ENCODE assay signal across 15 mouse cellular contexts in genomic region chr11:88774401-88774931, GRCm38 (mm10). TPM values are rescaled to one million over a fixed set of nuclear protein-coding genes. Genes with fewer than 3 reads are reported as not detected.
A peak's percentile ranks its signal among the peaks of the same experiment; 100 is the strongest.
DNase-seq lines count a peak whose midpoint lies in the region; ATAC-seq and TF ChIP-seq lines count a peak whose summit lies in the region.
"Had no signal": no experiment of that assay in that cellular context is flagged by ENCODE, and none has a peak within 500 bp of the region (broad histone marks: within the 10 kb centered on the region; RNA-seq: fewer than 3 reads in every experiment).

No protein-coding gene starts in this region.

- peaks cover 14% of the 10 kb centered on the region for H3K4me1 ChIP-seq in heart, embryonic 16.5 days (ENCODE audit: control insufficient read depth, insufficient read depth, low read length)
- peaks cover 4% of the 10 kb centered on the region; the same call in 1 of the 2 replicates for H3K4me1 ChIP-seq in forebrain, embryonic 15.5 days
- H3K4me1 ChIP-seq in cerebellum, adult 2 months (ENCODE audit: control insufficient read depth, insufficient read depth, low read length), result no peaks in the 10 kb centered on the region
- H3K4me1 ChIP-seq: liver, embryonic 12.5 days had no signal

- no peak for TF ChIP-seq POLR2A in cerebellum, adult 2 months (IDR thresholded peaks at IDR 0.05; ENCODE audit: borderline replicate concordance, insufficient read depth, low read length)

- H3K4me2 ChIP-seq in heart, embryonic 16.5 days (ENCODE audit: low read depth, low read length), result no peak overlapping the region
- H3K4me2 ChIP-seq in forebrain, embryonic 15.5 days (replicated peaks), result no peak overlapping the region
- H3K4me2 ChIP-seq: liver, embryonic 12.5 days; lung, embryonic 14.5 days; midbrain, embryonic 15.5 days had no signal

- DNase-seq in heart, postnatal 25 days (ENCODE audit: low spot score), result no peak
- peak; percentile 54 for DNase-seq in Muller cell, postnatal 12 days (ENCODE audit: inconsistent ontology term)
- peak; percentile 47 for DNase-seq in embryo, embryonic 10 days (ENCODE audit: low spot score)
- no peak for DNase-seq in cerebellum, adult 2 months
- DNase-seq in adrenal gland, postnatal 25 days, result no peak
- no peak for DNase-seq in cerebellum, adult 8-10 months
- DNase-seq: cerebellum, postnatal 10 days; lung, embryonic 14.5 days; thymus, postnatal 36 days had no signal

- H3K36me3 ChIP-seq in heart, embryonic 16.5 days (ENCODE audit: control insufficient read depth, insufficient read depth), result no peaks in the 10 kb centered on the region
- no peaks in the 10 kb centered on the region for H3K36me3 ChIP-seq in forebrain, embryonic 15.5 days
- H3K36me3 ChIP-seq: liver, embryonic 12.5 days; midbrain, embryonic 15.5 days had no signal

- no peak for ATAC-seq in heart, embryonic 16.5 days (replicated peaks; ENCODE audit: extremely low read depth, insufficient read depth, low FRiP score)
- ATAC-seq in forebrain, embryonic 15.5 days (replicated peaks), result no peak
- ATAC-seq: intestine, postnatal 0 days; liver, embryonic 12.5 days; midbrain, embryonic 15.5 days had no signal

- 59% methylated on average over 4 of the region's 4 CpGs for WGBS in heart, embryonic 16.5 days
- 12% methylated on average over 4 of the region's 4 CpGs for WGBS in forebrain, embryonic 15.5 days
- WGBS in cerebellum, adult 2 months, result 61% methylated on average over 4 of the region's 4 CpGs

- H3K27me3 ChIP-seq in heart, embryonic 16.5 days (ENCODE audit: control insufficient read depth, insufficient read depth, low read length), result no peaks in the 10 kb centered on the region
- H3K27me3 ChIP-seq in forebrain, embryonic 15.5 days, result no peaks in the 10 kb centered on the region
- no peaks in the 10 kb centered on the region for H3K27me3 ChIP-seq in cerebellum, adult 2 months (ENCODE audit: control insufficient read depth, insufficient read depth, low read length)
- H3K27me3 ChIP-seq: midbrain, embryonic 15.5 days had no signal

- peak overlapping the region; percentile 26 for H3K27ac ChIP-seq in heart, embryonic 16.5 days (ENCODE audit: low read length)
- peak overlapping the region; percentile 48; the same call in 1 of the 2 replicates for H3K27ac ChIP-seq in forebrain, embryonic 15.5 days (replicated peaks)
- H3K27ac ChIP-seq in cerebellum, adult 2 months (ENCODE audit: insufficient read depth, low read length), result no peak overlapping the region
- H3K27ac ChIP-seq: liver, embryonic 12.5 days; macrophage; midbrain, embryonic 15.5 days had no signal

- H3K9ac ChIP-seq in heart, embryonic 16.5 days (ENCODE audit: low read length), result no peak overlapping the region
- no peak overlapping the region for H3K9ac ChIP-seq in forebrain, embryonic 15.5 days (replicated peaks)
- H3K9ac ChIP-seq: liver, embryonic 12.5 days; lung, embryonic 14.5 days; midbrain, embryonic 15.5 days had no signal

- H3K4me3 ChIP-seq in heart, embryonic 16.5 days (ENCODE audit: low read length), result no peak overlapping the region
- H3K4me3 ChIP-seq in forebrain, embryonic 15.5 days, result no peak overlapping the region
- no peak overlapping the region for H3K4me3 ChIP-seq in cerebellum, adult 2 months (replicated peaks; ENCODE audit: insufficient read depth, low read depth, low read length)
- H3K4me3 ChIP-seq: liver, embryonic 12.5 days; midbrain, embryonic 15.5 days had no signal

- intact Hi-C loops in heart, postnatal 25 days (cut with DNase I), result no loop called here

- no peaks in the 10 kb centered on the region for H3K9me3 ChIP-seq in heart, embryonic 16.5 days (replicated peaks; ENCODE audit: control insufficient read depth, low read length)
- H3K9me3 ChIP-seq in forebrain, embryonic 15.5 days, result no peaks in the 10 kb centered on the region
- H3K9me3 ChIP-seq: liver, embryonic 12.5 days; midbrain, embryonic 15.5 days had no signal

- no peak for TF ChIP-seq CTCF in cerebellum, adult 2 months (IDR thresholded peaks at IDR 0.05; ENCODE audit: borderline replicate concordance, insufficient read depth, low read depth, low read length)

RNA-seq across cellular contexts. Expression of gene Msi2, which starts 56.2 kb away (rescaled TPM):
- polyA plus RNA-seq in heart, embryonic 16.5 days (2015; fragmentation: Nextera tagmentation; extraction: Ambion mirVana), result 20.3 and 20.6 TPM in 2 replicates
- total RNA-seq in heart, postnatal 25 days (2021), result 100 to 1,000 TPM; 191 to 211 TPM
- 25.3 and 27.1 TPM in 2 replicates for polyA plus RNA-seq in forebrain, embryonic 15.5 days (2015; fragmentation: Nextera tagmentation; extraction: Ambion mirVana)
- polyA plus RNA-seq in cerebellum, adult 2 months (2012; rRNA removed), result 87.3 and 87.5 TPM in 2 replicates
- total RNA-seq in adrenal gland, postnatal 25 days (2021), result 154 and 189 TPM in 2 replicates

Comparison
In these comparisons a context has a peak if more than half of its experiments do, and no peak if none do; other contexts are left out.
1. DNase-seq: peak in Muller cell, postnatal 12 days (single experiment) and embryo, embryonic 10 days (single experiment); none in heart, postnatal 25 days (single experiment), cerebellum, adult 2 months (0 of 2), adrenal gland, postnatal 25 days (single experiment) and cerebellum, adult 8-10 months (single experiment).